Mouse (Mus musculus) cerebellum, adult (tissue): ENCODE data around the gene Mlip.

Experiments
- ATAC-seq: cut with Nextera tagmentation; 2 replicates; pipeline ENCODE4 v1.9.2; 2017; ENCODE audit warnings: mild to moderate bottlenecking, moderate library complexity, mixed read lengths; ENCODE audit not compliant: insufficient number of reproducible peaks, low FRiP score, low TSS enrichment

The Mlip gene

DNA sequence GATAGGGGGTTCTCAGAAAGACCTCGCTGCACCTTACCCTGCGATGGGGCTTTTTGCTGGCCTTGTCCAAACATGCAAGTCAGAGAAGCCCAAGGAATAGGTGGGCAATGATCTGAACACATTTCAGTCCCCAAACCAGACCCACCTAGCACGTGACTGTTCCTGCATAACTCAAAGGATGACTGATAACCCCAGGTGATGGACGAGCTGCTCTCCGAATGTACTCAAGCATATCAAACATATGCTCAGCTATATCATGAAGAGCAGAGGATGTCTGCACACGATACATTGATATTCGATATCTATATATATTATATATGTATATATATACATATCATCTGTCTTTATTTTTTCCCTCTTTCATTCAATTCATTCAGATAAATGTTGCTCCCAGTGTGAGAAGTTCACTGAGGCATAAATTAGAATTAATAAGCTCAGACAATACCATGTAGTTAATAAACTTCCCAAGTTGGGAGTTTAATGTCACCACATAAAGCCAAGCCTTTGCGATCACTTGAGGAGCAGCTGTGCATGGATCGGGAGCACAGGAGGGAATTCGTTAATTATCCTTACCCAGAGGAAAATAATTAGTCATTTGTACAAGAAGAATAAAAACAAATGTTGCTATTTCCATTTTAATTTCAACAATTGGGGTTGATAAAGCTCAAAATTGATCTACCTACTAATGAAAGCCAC lies 6.7 kb upstream of the Mlip start:
- ATAC-seq, result no peak

DNA sequence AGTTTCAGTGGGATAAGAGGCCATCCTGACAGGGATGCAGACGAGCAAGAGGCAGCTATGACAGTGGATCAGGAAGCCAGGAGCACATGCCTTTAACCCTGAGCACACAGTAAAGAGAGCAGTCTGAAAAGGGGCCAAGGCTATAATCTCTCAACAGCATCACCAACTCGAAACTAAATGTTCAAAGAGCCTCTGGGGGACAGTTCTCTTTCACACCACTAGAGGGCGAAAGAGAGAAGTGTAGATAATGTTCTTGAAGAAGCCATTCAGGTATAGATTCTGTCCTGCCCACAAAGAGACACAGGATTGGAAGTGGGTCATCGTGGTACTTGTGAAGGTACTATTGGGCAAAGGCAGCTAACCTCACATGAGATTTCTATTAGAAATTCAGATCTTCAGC lies 1.2 kb upstream of the Mlip start:
- no peak for ATAC-seq

- no peak for ATAC-seq
These were observed 5.1 kb downstream of the Mlip start for GRCm38 (mm10) chr9:77347704-77348103.

DNA sequence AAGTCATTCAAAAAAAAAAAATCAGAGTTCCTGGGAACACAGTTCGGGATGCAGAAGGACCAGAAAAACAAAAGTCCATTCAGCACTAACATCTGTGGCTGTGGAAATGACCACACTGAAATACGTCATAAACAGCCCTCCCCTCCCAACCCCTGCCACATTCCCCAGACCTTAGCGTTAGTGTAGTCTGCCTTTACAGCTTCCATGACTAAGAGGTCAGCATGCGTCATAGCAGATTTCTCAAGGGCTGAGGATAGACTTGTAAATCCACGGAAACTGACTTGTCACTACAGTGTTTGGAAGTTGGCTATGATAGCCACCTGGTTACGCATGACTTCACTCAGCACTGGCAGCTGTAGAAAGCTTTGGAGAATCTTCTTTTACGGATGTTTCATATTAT lies 8.5 kb downstream of the Mlip start:
- ATAC-seq, result no peak

DNA sequence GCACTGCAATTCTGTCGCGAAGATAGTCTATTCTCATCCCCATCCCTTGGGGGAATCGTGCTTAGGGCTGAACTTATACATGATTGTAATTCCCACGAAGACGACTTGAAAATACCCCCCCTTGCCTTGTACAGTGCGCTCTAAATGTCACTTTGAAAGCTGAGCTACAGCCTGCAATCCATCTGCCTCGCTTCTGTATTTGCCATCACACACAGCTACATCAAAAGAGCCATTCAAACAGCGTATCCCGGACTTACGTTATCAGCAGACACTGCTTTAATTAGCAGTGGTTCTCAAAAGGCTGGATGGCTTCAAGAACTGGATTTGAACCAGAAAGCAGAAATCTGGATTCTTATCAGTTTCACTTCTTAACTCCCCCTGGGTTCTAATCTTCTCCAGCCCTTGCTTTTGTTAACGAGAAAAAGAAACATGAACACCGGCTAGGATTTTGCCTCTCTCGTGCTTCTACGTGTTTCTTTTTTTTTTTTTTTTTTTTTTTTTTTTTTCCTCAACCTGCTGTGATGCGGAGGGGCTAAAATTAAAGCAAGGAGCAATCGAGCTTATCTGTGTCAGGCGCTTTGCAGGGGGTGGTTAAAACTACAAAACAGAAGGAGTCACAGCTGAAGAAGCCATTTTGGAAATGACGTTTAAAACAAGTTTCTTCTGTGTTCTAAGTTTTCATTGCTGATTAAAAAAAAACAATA lies 12.5 kb downstream of the Mlip start:
- ATAC-seq, result no peak

GRCm38 (mm10) chr9:77339571-77340148 lies 13.1 kb downstream of the Mlip start:
- no peak for ATAC-seq

DNA sequence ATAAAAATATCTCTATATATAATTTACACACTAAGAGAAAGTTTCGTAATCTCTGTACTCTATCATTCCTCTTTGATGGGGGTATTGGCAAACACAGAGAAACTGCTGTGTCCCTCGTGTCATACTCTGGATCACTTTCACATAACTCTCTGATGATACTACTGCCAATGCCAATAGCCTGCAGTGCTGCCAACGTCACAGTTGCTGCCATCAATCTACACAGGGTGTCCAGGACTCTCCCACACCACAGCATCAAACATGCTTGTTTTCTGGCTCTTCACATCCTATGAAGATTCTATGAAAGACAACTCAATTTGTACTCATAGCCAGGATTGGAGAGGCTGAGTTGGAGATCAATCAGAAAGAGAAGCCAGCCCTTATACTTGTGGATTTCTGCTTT lies 17.4 kb downstream of the Mlip start:
- no peak for ATAC-seq

DNA sequence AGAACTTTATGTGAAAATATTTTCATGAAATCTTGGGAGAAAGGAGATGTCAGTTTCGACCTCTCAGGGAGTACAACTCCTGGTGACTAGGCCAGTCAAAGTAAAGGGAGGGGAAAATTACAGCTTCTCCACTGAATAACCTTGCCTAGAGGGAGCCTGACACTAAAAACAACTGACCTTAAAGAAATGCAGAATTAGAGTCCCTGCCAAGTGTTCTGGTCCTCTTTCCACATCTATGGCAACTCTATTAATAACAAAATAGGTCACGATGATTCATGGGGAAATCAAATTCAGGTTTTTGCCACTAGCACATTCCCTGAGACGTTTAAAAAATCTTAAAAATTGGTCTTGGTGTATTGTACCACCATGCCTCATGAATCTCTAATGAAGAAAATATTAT lies 34.4 kb downstream of the Mlip start:
- no peak for ATAC-seq

DNA sequence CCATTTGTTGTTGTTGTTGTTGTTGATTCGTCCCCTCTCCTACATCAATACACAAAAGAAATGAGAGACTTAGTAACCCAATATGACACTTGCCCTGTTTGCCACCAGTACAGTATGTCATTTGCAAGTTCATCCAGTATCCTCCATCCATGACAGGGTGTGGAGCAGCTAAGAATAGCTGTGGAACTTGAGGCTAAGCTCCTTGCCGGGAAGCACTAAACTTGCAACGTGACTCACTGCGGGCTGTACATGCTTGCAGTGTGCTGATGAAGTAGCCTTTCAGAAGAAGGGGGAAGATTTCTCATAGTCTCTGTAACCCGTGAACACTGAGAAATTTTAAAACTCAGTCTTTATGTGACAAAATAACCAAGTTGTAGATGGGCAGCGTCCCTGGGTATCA lies 42.2 kb downstream of the Mlip start:
- ATAC-seq, result no peak

GRCm38 (mm10) chr9:77305417-77305816 lies 47.4 kb downstream of the Mlip start:
- ATAC-seq, result no peak

GRCm38 (mm10) chr9:77302340-77302739 lies 50.4 kb downstream of the Mlip start:
- ATAC-seq, result no peak

DNA sequence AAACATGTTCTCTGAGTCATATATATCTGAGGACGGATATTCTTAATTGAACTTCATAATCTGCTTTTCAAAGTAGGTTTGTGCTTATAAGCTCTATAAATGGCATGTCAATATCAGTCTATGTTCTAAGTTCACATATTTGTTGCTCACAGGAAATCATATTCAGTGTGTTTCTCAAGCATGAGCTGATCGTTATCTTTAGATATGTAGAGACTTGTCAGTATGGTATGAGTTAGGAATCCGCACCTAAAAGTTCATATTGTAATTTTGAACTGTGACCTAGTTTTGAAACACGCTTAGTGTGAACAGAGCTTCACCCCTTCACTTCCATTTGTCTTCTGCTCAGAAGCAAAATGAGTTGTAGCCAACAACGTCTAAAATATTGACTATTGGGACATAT lies 64.8 kb downstream of the Mlip start:
- ATAC-seq, result no peak

GRCm38 (mm10) chr9:77279371-77279770 lies 73.4 kb downstream of the Mlip start:
- no peak for ATAC-seq

GRCm38 (mm10) chr9:77278055-77278454 lies 74.7 kb downstream of the Mlip start:
- no peak for ATAC-seq

GRCm38 (mm10) chr9:77277270-77277669 lies 75.5 kb downstream of the Mlip start:
- no peak for ATAC-seq

DNA sequence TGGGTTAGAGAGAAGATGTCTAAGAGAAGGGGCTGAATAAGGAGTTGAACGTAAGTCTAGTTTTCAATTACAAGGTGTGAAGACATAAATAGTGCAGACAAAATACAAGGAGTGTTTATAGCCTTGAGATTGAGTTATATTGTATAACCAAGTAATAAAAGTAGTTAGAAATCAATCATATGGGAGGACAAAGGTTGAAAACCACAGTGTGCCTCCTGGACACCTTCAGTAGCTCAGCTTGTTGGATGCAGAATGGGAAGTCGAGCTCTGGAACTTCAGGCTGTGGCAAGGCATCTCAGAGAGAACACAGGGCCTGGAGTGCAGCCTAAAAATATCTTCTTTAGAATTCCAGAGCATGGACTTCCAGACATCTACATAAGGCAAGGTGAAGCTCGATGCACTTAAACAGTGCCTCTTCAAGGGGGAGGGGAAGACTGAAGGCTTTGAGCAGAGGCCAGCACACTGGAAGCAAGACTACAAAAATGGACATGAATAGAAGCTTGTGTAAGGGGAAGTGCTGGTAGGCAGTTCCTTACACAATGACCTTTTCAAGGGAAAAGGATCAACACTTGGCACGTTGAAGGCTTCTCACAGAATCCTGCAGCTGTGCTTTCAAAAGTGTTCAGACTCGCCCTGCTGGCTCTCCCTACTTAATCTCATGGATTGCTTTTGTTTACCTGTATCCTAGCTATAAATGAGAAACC lies 76.2 kb downstream of the Mlip start:
- no peak; the same call in 1 of the 2 replicates for ATAC-seq

- no peak for ATAC-seq
These were observed 80.0 kb downstream of the Mlip start for GRCm38 (mm10) chr9:77272727-77273126.

DNA sequence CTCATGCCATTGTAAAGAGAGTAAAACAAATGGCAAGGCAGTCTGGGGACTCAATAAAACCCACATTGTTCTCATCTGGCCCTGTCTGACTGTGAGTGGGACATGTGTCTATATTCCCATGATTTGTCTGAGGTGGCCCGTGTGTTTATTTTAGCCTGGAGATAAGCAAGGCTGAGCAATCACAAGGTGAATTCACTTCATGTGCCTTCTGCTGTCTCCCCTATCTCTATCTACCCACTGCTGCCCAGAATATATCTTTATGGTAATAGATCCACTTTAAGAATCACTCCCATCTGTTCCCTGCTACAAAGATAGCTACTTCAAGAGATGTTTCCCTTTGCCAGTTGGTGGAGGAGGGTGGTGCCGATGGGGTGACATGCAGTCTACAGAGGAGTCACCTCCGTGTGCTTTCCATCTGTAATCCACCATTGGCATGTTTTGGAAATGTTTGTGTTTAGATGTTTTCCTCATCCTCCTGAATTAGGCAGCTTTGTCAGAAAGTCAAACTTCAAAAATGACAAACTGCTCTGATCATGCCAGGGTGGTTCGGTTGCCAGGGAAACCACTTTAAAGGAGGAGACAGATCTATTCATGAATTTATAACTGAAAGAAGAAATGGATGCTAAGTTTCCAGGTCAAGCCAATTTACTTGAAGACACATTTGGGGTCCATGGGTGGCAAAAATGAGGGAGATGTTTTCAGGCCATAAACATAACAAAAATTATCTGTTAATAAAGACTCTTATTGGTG lies 87.3 kb downstream of the Mlip start:
- ATAC-seq, result no peak

DNA sequence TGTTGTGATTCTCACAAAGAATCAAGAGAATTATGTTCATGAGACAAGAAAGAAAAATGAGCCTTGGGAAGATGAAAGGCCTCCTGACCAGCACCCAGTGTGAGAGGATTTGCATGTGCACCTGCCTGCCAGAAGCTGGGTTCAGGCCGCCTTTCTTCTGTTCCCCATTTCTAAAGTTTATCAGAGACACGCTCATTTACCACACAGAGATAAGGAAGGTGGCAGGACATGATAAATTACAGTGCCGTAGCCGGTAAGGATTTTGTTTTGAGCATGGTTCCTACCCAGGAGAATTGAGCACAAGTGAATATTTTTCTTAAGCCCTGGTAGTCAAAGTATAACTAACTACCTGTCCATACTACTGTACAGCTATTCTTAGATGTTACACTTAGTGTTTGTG lies 93.7 kb downstream of the Mlip start:
- ATAC-seq, result no peak

DNA sequence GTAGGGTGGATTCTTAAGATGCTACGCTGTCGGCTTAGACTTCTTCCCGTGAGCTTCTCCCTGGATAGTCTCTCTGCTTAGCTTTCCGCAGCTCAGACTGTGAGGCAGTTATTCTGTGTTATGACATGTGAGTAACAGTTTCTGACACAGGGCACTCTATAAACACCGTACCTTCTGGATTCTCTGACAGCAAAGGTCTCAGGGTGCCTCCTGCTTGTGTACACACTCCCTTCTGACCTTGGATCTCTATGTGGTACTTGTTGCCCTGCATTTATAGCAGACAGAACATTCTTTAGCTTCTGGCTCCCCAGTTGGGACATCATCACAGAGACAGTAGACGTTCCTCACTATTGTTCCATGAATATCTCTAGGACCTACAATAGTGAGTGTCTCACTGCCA lies 94.5 kb downstream of the Mlip start:
- no peak for ATAC-seq

DNA sequence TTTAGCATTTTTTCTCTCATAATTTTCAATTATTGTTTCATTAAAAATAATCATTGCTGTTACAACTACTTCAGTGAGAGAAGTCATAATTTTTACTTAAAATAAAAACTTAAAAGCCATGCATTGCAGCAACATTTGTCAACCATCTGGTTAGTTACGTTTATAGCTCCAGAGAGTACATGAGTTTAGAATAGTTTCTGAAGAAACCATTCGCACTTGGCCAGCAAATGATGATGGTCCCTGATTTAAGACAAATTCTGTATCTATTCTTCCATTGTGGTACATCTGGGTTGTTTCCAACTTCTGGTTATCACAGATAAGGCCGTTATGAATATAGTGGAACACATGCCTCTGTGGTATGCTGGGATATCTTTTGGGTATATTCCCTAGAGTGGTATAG lies 98.3 kb downstream of the Mlip start:
- ATAC-seq, result no peak
